Mouse (Mus musculus) inflammation-experienced regulatory T-cells, adult 6 months (primary cell): ENCODE data around the gene Ptbp3. TPM values are rescaled to one million over a fixed set of nuclear protein-coding genes. Genes with fewer than 3 reads are reported as not detected.

Source experiments
- ATAC-seq: one replicate; pipeline ENCODE4 v1.8.0; 2017
- polyA plus RNA-seq, 3 experiments: library from polyadenylated mRNA; unstranded; fragments of 100-300 nt; shearing (Covaris generic); gene quantifications; one replicate each; pipeline ENCODE4 v1.2.1; 2017

Ptbp3 gene
- polyA plus RNA-seq, 3 experiments from 2014 or later: 96.1 to 119 (median 110) TPM

- no peak for ATAC-seq
Measured at GRCm38 (mm10) chr4:59491097-59491496, 58.1 kb downstream of the Ptbp3 start.

- ATAC-seq: no peak
Measured at GRCm38 (mm10) chr4:59471306-59471705, 77.9 kb downstream of the Ptbp3 start.

- ATAC-seq: no peak
Measured at GRCm38 (mm10) chr4:59465449-59465848, 83.7 kb downstream of the Ptbp3 start.

- no peak for ATAC-seq
Measured at GRCm38 (mm10) chr4:59464661-59465060, 84.5 kb downstream of the Ptbp3 start.

- ATAC-seq: no peak
Measured at GRCm38 (mm10) chr4:59462494-59462893, 86.7 kb downstream of the Ptbp3 start.

- no peak for ATAC-seq
Measured at GRCm38 (mm10) chr4:59461116-59461727, 87.9 kb downstream of the Ptbp3 start.

- no peak for ATAC-seq
Measured at GRCm38 (mm10) chr4:59459216-59459955, 89.8 kb downstream of the Ptbp3 start.

GRCm38 (mm10) chr4:59457941-59458340 lies 91.2 kb downstream of the Ptbp3 start:
- ATAC-seq: no peak

GRCm38 (mm10) chr4:59457091-59457490 lies 92.1 kb downstream of the Ptbp3 start:
- no peak for ATAC-seq

GRCm38 (mm10) chr4:59455465-59455864 lies 93.7 kb downstream of the Ptbp3 start:
- no peak for ATAC-seq

- ATAC-seq: no peak
Measured at GRCm38 (mm10) chr4:59454046-59454445, 95.1 kb downstream of the Ptbp3 start.

- ATAC-seq: no peak
Measured at GRCm38 (mm10) chr4:59452503-59452933, 96.6 kb downstream of the Ptbp3 start.

GRCm38 (mm10) chr4:59450906-59451305 lies 98.3 kb downstream of the Ptbp3 start:
- ATAC-seq: no peak

- no peak for ATAC-seq
Measured at GRCm38 (mm10) chr4:59450234-59450854, 98.8 kb downstream of the Ptbp3 start.

GRCm38 (mm10) chr4:59447296-59447695 lies 101.9 kb downstream of the Ptbp3 start:
- ATAC-seq: no peak

- no peak for ATAC-seq
Measured at GRCm38 (mm10) chr4:59445516-59445915, 103.6 kb downstream of the Ptbp3 start.

GRCm38 (mm10) chr4:59444994-59445393 lies 104.2 kb downstream of the Ptbp3 start:
- ATAC-seq: no peak

GRCm38 (mm10) chr4:59444085-59444484 lies 105.1 kb downstream of the Ptbp3 start:
- ATAC-seq: no peak

GRCm38 (mm10) chr4:59441265-59441664 lies 107.9 kb downstream of the Ptbp3 start:
- ATAC-seq: no peak

GRCm38 (mm10) chr4:59439960-59440359 lies 109.2 kb downstream of the Ptbp3 start:
- no peak for ATAC-seq

GRCm38 (mm10) chr4:59439041-59439440 lies 110.1 kb downstream of the Ptbp3 start:
- no peak for ATAC-seq

- peak; percentile 43 for ATAC-seq
Measured at GRCm38 (mm10) chr4:59437990-59438854, 110.9 kb downstream of the Ptbp3 start, which contains the start of gene Susd1. Gene Susd1 (minus strand): TSS chr4:59438633.

- ATAC-seq: no peak
Measured at GRCm38 (mm10) chr4:59435951-59436350, 113.2 kb downstream of the Ptbp3 start.
